8 mouse cellular contexts compared by ENCODE assay signal in the genomic region with DNA sequence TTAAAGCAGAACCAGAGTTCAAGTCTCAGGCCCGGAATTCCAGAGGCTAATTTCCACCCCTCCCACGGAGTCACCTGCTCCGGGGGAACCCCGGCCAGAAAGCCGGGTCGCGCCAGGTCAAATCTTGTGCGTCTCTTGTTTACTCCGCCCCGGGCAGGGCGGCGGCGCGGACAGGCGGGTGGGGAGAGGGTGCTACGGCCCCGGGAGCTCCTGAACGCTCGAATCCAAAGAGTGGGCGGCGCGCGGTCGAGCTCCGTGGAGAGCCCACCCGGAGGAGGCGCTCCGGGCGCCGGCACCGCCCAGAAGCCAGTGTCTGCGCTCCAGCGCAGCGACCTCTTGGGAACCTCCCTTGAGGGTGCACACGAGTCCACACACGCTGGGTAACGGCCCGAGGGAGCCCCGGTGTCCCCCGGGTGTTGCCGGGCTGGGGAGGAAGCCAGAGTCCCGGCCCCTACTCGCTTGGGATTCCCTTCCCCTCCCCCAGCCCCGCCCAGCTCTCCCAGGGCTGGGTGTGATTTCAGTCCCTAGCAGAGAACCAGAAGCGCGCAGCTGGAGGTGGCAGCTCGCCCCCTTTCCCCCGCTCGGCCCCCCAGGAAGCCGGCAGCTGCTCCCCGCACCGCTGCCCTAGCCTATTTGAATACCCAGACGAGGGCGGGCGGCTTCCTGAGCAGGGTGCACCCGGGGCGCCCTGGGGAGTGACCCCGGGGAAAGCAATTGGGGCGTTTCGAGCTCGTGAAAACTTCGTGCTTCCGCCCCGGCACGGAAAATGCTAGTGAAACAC. TPM values are rescaled to one million over a fixed set of nuclear protein-coding genes. Genes with fewer than 3 reads are reported as not detected.
DNase-seq lines count a peak whose midpoint lies in the region; ATAC-seq and TF ChIP-seq lines count a peak whose summit lies in the region.

No protein-coding gene starts in this region.

- no peaks in the 10 kb centered on the region for H3K27me3 ChIP-seq in heart, embryonic 14.5 days (ENCODE audit: control insufficient read depth, insufficient read depth, low read length)
- H3K27me3 ChIP-seq in liver, embryonic 13.5 days = peaks cover 85% of the 10 kb centered on the region

- under 1% methylated on average over 65 of the region's 65 CpGs for WGBS in heart, embryonic 14.5 days
- under 1% methylated on average over 65 of the region's 65 CpGs for WGBS in liver, embryonic 13.5 days (ENCODE audit: insufficient replicate concordance)

- H3K27ac ChIP-seq in embryonic fibroblast, embryonic 13.5 days (ENCODE audit: insufficient read depth, low read length) = peak overlapping the region; percentile 76
- peak overlapping the region; percentile 79 to 100 for H3K27ac ChIP-seq in heart, embryonic 14.5 days (replicated peaks in 1 of 2; ENCODE audit: control insufficient read depth in 1 of 2, insufficient read depth in 1 of 2, low read depth in 2 of 2, low read length in 2 of 2)
- H3K27ac ChIP-seq in liver, embryonic 13.5 days = peak overlapping the region; percentile 53

- peak overlapping the region; percentile 85 for H3K4me2 ChIP-seq in heart, embryonic 14.5 days (ENCODE audit: low read length)
- peak overlapping the region; percentile 81 for H3K4me2 ChIP-seq in liver, embryonic 13.5 days

- peak; percentile 96 for DNase-seq in A20 (ENCODE audit: low read depth, low spot score)
- peak; percentile 74 to 83 for DNase-seq in adrenal gland, postnatal 4 days (ENCODE audit: low spot score in 2 of 2)
- peak; percentile 91 for DNase-seq in kidney, postnatal 10 days
- peak; percentile 16 for DNase-seq in liver, embryonic 13.5 days
- peak; percentile 87 for DNase-seq in naive thymus-derived CD4-positive, alpha-beta T cell, adult 2 months (ENCODE audit: low read depth)
- DNase-seq in spleen, postnatal 4 days (ENCODE audit: low spot score in 2 of 2) = peak; percentile 79 to 88

- no peaks in the 10 kb centered on the region for H3K36me3 ChIP-seq in heart, embryonic 14.5 days (ENCODE audit: control insufficient read depth, insufficient read depth, low read length)
- no peaks in the 10 kb centered on the region for H3K36me3 ChIP-seq in liver, embryonic 13.5 days

- ATAC-seq in heart, embryonic 14.5 days (ENCODE audit: insufficient number of reproducible peaks, insufficient read depth, low FRiP score, low read depth) = peak; percentile 27
- ATAC-seq in liver, embryonic 13.5 days (ENCODE audit: low read depth) = peak; percentile 59

- H3K4me1 ChIP-seq in embryonic fibroblast, embryonic 13.5 days (ENCODE audit: control insufficient read depth, insufficient read depth, low read length) = no peaks in the 10 kb centered on the region; the same call in 1 of the 2 replicates
- H3K4me1 ChIP-seq in heart, embryonic 14.5 days (ENCODE audit: control insufficient read depth in 2 of 2, insufficient read depth in 2 of 2, low read length in 2 of 2) = peaks cover 0 to 9% of the 10 kb centered on the region in 2 experiments; a peak in 2 of 4 replicates
- peaks cover 28% of the 10 kb centered on the region for H3K4me1 ChIP-seq in liver, embryonic 13.5 days (replicated peaks)

- no peak for TF ChIP-seq CTCF in embryonic fibroblast, embryonic 13.5 days (IDR thresholded peaks at IDR 0.05; ENCODE audit: borderline replicate concordance, insufficient read depth, low read length)

- peak overlapping the region; percentile 59 for H3K4me3 ChIP-seq in embryonic fibroblast, embryonic 13.5 days (ENCODE audit: insufficient read depth, low read length)
- peak overlapping the region; percentile 90 to 91 for H3K4me3 ChIP-seq in heart, embryonic 14.5 days (ENCODE audit: control insufficient read depth in 1 of 2, insufficient read depth in 1 of 2, low read depth in 1 of 2, low read length in 2 of 2)
- H3K4me3 ChIP-seq in liver, embryonic 13.5 days (replicated peaks) = peak overlapping the region; percentile 63

- peak; percentile 66; the same call in 1 of the 2 replicates for TF ChIP-seq POLR2A in embryonic fibroblast, embryonic 13.5 days (IDR thresholded peaks at IDR 0.05; ENCODE audit: low read depth, low read length)

- H3K9ac ChIP-seq in heart, embryonic 14.5 days (ENCODE audit: low read length) = peak overlapping the region; percentile 98
- H3K9ac ChIP-seq in liver, embryonic 13.5 days = peak overlapping the region; percentile 23

- no peaks in the 10 kb centered on the region for H3K9me3 ChIP-seq in heart, embryonic 14.5 days (ENCODE audit: control insufficient read depth, low read length)
- no peaks in the 10 kb centered on the region for H3K9me3 ChIP-seq in liver, embryonic 13.5 days (replicated peaks)

RNA-seq across cellular contexts. Expression of a gene that starts 1.2 kb away (rescaled TPM):
- total RNA-seq in adrenal gland, postnatal 4 days (2021) = 10 to 100 TPM; 23.3 to 26.6 TPM
- 20.8 and 25.6 TPM in 2 replicates for polyA plus RNA-seq in embryonic fibroblast, embryonic 13.5 days (2011; ENCODE audit: insufficient read length, low read depth, missing spikeins)
- 6.8 and 9.9 TPM in 2 replicates for polyA plus RNA-seq in heart, embryonic 14.5 days (2014; fragmentation: Nextera tagmentation; extraction: Ambion mirVana)
- polyA plus RNA-seq in liver, embryonic 13.5 days (2015; fragmentation: Nextera tagmentation; extraction: Ambion mirVana) = 0.43 and 0.63 TPM in 2 replicates

Comparison
In these comparisons a context has a peak if more than half of its experiments do, and no peak if none do; other contexts are left out.
1. Peak in every context shown above with its lines: DNase-seq, ATAC-seq, H3K4me3 ChIP-seq and H3K27ac ChIP-seq.
2. DNase-seq: peak in every context shown above with its lines; median percentile 96 in A20; 91 in kidney, postnatal 10 days; 87 in naive thymus-derived CD4-positive, alpha-beta T cell, adult 2 months; 84 in spleen, postnatal 4 days; 78 in adrenal gland, postnatal 4 days; 16 in liver, embryonic 13.5 days.